Mouse (Mus musculus) limb, embryonic 12.5 days (tissue): ENCODE measurements at regions not wholly inside any gene's neighbourhood (a gene's known extent, or its start where the extent isn't known, plus 50 kb on each side); places are given as distances from the start of the nearest gene placed in this dataset.
A peak's percentile ranks its signal among the peaks of the same experiment; 100 is the strongest.

Experiments
- ATAC-seq: fragments of 200-750 bp; cut with Nextera tagmentation; 2 replicates; pipeline ENCODE4 v1.8.0; 2017; ENCODE audit warnings: low read depth, moderate TSS enrichment; ENCODE audit not compliant: insufficient number of reproducible peaks, insufficient read depth, low FRiP score, low TSS enrichment
- H3K27ac ChIP-seq: fragments of 300-500 bp; sonication (generic); 2 replicates; pipeline ENCODE4 v1.5.1; 2016; ENCODE audit warnings: mild to moderate bottlenecking, moderate library complexity
- H3K27me3 ChIP-seq: fragments of 300-500 bp; sonication (generic); 2 replicates; pipeline ENCODE4 v1.6.1; 2016; ENCODE audit warnings: mild to moderate bottlenecking, moderate library complexity
- H3K36me3 ChIP-seq: fragments of 300-500 bp; sonication (generic); 2 replicates; pipeline ENCODE4 v1.6.1; 2016; ENCODE audit warnings: mild to moderate bottlenecking, moderate library complexity
- H3K4me1 ChIP-seq: fragments of 300-500 bp; sonication (generic); replicated peaks from 2 replicates; pipeline ENCODE4 v1.6.1; 2016
- H3K4me2 ChIP-seq: fragments of 300-500 bp; sonication (generic); 2 replicates; pipeline ENCODE4 v1.6.1; 2016; ENCODE audit warnings: mild to moderate bottlenecking, moderate library complexity
- H3K4me3 ChIP-seq: fragments of 300-500 bp; sonication (generic); replicated peaks from 2 replicates; pipeline ENCODE4 v1.5.1; 2016; ENCODE audit warnings: mild to moderate bottlenecking
- H3K9ac ChIP-seq: fragments of 300-500 bp; sonication (generic); replicated peaks from 2 replicates; pipeline ENCODE4 v1.6.1; 2016; ENCODE audit warnings: mild to moderate bottlenecking, moderate library complexity
- H3K9me3 ChIP-seq: fragments of 300-500 bp; sonication (generic); 2 replicates; pipeline ENCODE4 v1.6.1; 2016; ENCODE audit warnings: mild to moderate bottlenecking, moderate library complexity
- WGBS: fragments of 180-500 bp; shearing (Covaris S2); methylation state at CpG from one replicate; pipeline ENCODE4 v1.1.7; 2016; 5-methylcytosine and 5-hydroxymethylcytosine counted together

DNA sequence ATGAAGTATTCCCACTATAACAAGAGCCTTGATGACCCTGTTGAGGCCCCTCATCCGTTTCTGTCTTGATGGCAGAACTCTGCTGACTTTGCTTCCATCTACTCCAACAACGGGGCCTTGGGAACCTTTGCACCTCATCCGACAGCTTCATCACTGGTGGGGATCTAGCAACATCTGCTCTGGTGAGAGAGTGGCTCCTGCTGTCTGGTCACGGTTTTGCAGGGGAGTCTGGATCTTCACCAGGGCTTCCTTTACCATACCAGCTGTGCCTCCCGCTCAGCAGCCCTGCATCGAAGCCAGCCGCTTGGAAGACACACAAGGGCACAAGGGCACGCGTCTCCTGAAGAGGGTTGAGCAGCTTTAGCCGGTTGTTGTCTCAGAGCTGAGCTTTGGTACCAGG lies 377.2 kb downstream of the Eipr1 start:
- ATAC-seq = no peak
- 41% methylated on average over 10 of the region's 10 CpGs for WGBS

DNA sequence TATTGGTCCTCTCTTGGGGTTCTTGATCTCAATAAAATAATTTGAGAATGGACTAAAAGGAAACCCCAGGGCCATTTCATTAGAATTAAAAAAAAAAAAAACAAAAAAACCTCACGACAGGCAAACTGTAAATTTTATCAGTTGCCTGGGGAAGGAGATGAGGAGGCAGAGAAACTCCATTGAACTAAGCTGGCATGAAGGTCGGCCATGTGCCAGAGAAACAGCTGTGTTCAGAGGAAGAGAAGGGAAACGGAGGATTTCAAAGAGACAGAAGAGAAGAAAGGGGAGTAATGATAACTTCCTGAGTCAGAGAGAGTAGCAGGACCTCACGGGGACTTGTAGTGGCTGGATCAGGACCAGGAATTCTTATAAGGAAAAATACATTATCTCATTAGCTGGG lies 377.7 kb downstream of the Eipr1 start:
- WGBS = 64% methylated on average over 4 of the region's 4 CpGs
- Histone ChIP-seq H3K4me1 (peaks cover 21% of the 10 kb centered on the region), H3K4me3 (no peak overlapping the region), H3K9me3 (no peaks in the 10 kb centered on the region), H3K27ac (no peak overlapping the region), H3K36me3 (no peaks in the 10 kb centered on the region), H3K4me2 (no peak overlapping the region), H3K27me3 (peaks cover 13% of the 10 kb centered on the region; the same call in 1 of the 2 replicates), H3K9ac (no peak overlapping the region)
- no peak for ATAC-seq

More for the DNA sequence above, 377.2 kb downstream of the Eipr1 start:
- peaks cover 13% of the 10 kb centered on the region; the same call in 1 of the 2 replicates for H3K27me3 ChIP-seq
- no peak overlapping the region for H3K4me3 ChIP-seq
- no peak overlapping the region for H3K4me2 ChIP-seq
- no peak overlapping the region for H3K27ac ChIP-seq
- H3K36me3 ChIP-seq = no peaks in the 10 kb centered on the region
- peaks cover 26% of the 10 kb centered on the region for H3K4me1 ChIP-seq
- no peak overlapping the region for H3K9ac ChIP-seq
- no peaks in the 10 kb centered on the region for H3K9me3 ChIP-seq

DNA sequence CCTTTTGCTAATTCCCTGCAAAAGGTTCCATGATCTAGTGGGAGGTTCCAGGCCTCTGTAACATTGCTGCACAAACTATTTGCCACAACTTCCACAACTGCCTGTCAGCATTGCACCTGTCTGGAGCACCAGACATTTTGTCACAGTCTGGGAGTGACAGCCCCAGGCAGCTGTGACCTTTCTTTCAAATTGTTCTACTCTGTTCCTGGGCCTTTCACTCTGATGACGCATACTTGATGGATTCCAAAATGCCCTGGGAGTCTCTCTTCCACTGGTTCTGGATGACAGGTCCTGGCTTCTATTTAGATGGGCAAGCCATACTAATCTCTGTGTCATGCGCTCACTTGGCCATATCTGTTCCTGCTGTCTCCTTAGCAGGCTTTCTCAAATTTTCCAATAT lies 382.7 kb downstream of the Eipr1 start:
- H3K9ac ChIP-seq = no peak overlapping the region
- H3K4me3 ChIP-seq = no peak overlapping the region
- WGBS = 84% methylated on average over 2 of the region's 2 CpGs
- no peaks in the 10 kb centered on the region for H3K36me3 ChIP-seq
- no peak overlapping the region for H3K4me2 ChIP-seq
- no peak for ATAC-seq
- no peak overlapping the region for H3K27ac ChIP-seq
- H3K9me3 ChIP-seq = no peaks in the 10 kb centered on the region
- H3K27me3 ChIP-seq = peaks cover 13% of the 10 kb centered on the region; the same call in 1 of the 2 replicates
- peaks cover 10% of the 10 kb centered on the region for H3K4me1 ChIP-seq

DNA sequence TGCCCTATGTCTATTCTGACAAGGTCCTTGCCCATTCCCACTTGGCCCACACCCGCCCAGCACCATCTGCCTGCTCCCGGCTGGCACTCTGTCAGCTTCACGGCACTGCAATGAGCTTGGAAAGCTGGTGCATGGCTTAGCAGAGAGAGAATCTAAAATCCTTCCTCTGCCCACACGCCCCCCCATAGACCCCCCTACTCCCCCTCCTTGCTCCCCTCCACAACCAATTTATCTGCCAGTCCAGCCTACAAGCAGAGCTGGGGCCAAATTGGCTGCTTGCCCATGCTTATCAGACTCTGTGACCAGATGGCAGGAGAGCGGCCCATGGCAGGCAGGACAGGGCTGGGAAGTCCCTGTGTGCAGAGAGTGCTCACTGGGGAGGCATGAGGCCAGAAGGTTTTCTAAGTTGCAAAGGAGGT lies 385.3 kb downstream of the Eipr1 start:
- H3K4me2 ChIP-seq = no peak overlapping the region
- no peak overlapping the region for H3K27ac ChIP-seq
- no peak for ATAC-seq
- H3K36me3 ChIP-seq = no peaks in the 10 kb centered on the region
- WGBS = 76% methylated on average over 5 of the region's 5 CpGs
- no peak overlapping the region for H3K4me3 ChIP-seq
- H3K4me1 ChIP-seq = peaks cover 10% of the 10 kb centered on the region
- no peaks in the 10 kb centered on the region for H3K9me3 ChIP-seq
- no peak overlapping the region for H3K9ac ChIP-seq
- no peaks in the 10 kb centered on the region for H3K27me3 ChIP-seq

DNA sequence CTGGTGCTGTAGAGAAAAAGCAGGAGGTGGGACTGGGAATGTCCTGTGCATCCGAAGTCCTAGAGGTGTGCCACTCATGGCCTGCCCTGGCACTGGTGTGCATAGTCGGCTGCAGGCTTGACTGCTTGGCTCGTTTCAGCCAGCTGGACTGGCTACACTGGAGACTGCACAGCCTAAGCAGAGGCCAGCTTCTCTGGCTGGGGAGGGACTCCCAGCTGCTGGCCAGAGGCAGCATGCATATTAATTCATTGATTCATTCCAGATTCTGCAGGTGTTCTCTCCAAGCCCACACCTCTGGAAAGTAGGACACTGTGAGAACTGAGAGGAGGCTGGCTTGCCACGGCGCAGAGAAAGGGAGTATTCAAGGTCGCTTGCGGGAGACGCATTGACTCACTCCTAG lies 385.9 kb downstream of the Eipr1 start:
- ATAC-seq = peak; percentile 47; the same call in 1 of the 2 replicates

DNA sequence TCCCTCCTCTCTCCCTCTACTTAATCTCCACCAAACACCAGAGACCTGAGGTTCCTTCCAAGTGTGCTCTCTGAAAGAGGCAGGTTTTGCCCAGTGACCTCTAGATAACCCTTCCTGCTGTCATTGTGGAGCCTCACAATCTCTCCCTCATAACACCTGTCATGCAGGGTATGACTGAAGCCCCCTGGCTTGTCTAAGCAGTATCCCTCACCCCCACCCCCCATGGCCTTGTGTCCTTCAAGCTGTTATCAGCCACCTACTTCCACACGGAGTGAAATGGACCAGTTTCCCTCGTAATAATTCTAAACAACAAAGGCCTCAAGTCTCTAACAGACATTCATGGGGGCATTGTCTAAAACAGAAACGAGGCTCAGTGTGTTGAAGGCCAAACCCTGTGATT lies 387.6 kb upstream of the Myt1l start:
- no peak overlapping the region for H3K9ac ChIP-seq
- H3K4me2 ChIP-seq = no peak overlapping the region
- ATAC-seq = no peak
- no peaks in the 10 kb centered on the region for H3K36me3 ChIP-seq
- WGBS = 47% methylated on average over 3 of the region's 3 CpGs
- H3K27ac ChIP-seq = no peak overlapping the region
- H3K9me3 ChIP-seq = no peaks in the 10 kb centered on the region
- H3K27me3 ChIP-seq = no peaks in the 10 kb centered on the region
- peaks cover 10% of the 10 kb centered on the region for H3K4me1 ChIP-seq
- H3K4me3 ChIP-seq = no peak overlapping the region

More for the DNA sequence above, 385.9 kb downstream of the Eipr1 start:
- Histone ChIP-seq H3K36me3 (no peaks in the 10 kb centered on the region), H3K4me1 (peaks cover 10% of the 10 kb centered on the region), H3K9me3 (no peaks in the 10 kb centered on the region), H3K4me2 (no peak overlapping the region), H3K27ac (no peak overlapping the region), H3K9ac (no peak overlapping the region), H3K27me3 (no peaks in the 10 kb centered on the region), H3K4me3 (no peak overlapping the region)
- 69% methylated on average over 8 of the region's 8 CpGs for WGBS

- no peak overlapping the region for H3K4me3 ChIP-seq
- ATAC-seq = no peak
- WGBS = 68% methylated on average over 13 of the region's 13 CpGs
- H3K27me3 ChIP-seq = no peaks in the 10 kb centered on the region
- no peaks in the 10 kb centered on the region for H3K36me3 ChIP-seq
- no peaks in the 10 kb centered on the region for H3K9me3 ChIP-seq
- peaks cover 10% of the 10 kb centered on the region for H3K4me1 ChIP-seq
- no peak overlapping the region for H3K9ac ChIP-seq
- no peak overlapping the region for H3K4me2 ChIP-seq
- H3K27ac ChIP-seq = no peak overlapping the region
These were observed 387.1 kb upstream of the Myt1l start for GRCm38 (mm10) chr12:29141132-29141531.

GRCm38 (mm10) chr12:29141855-29142254 lies 386.3 kb upstream of the Myt1l start:
- Histone ChIP-seq H3K27ac (no peak overlapping the region), H3K4me1 (peaks cover 7% of the 10 kb centered on the region), H3K9ac (no peak overlapping the region), H3K4me3 (no peak overlapping the region), H3K36me3 (no peaks in the 10 kb centered on the region), H3K9me3 (no peaks in the 10 kb centered on the region), H3K4me2 (no peak overlapping the region), H3K27me3 (no peaks in the 10 kb centered on the region)
- 81% methylated on average over 8 of the region's 8 CpGs for WGBS
- no peak for ATAC-seq

DNA sequence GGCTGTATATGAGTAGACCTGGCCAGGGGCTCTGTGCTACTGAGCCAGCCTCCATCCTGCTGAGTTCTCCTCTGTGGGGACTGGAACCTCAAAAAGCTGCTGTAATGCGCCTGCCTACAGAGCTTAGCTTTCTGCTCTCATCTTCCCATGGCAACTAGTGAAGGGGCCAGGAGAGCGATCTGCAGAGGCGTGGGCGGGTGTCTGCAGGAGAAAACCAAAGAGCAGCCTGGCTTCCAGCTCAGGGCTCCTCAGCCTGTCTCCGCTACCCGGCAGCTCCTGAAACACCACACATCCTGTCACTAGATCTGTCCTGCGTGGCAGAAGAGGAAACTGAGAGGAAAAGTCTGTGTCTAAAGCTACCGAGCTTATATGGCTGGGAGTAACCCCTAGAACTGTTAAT lies 384.9 kb upstream of the Myt1l start:
- WGBS = 65% methylated on average over 8 of the region's 8 CpGs

DNA sequence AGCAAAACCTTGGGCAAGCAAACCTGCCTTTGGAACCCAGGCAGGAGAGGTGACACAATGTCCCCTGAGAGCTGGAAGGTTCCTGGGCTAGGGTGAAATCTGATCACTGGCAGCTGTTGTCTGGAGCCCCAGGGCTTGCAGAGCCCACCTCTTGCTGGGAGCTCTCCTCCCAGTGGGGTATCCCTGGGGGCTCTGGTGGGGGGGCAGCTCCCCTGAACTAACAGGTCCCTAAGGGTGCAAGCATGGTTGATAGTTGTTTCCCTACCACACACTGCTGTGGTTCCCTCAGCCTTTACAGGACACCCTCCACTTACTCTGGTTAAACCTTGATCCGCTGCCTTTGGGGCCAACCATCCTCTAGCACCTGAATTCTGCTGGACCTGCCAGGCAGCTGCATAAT lies 367.3 kb upstream of the Myt1l start:
- Histone ChIP-seq H3K9ac (no peak overlapping the region), H3K9me3 (no peaks in the 10 kb centered on the region), H3K36me3 (no peaks in the 10 kb centered on the region), H3K4me1 (peaks cover 4% of the 10 kb centered on the region; the same call in 1 of the 2 replicates), H3K27me3 (no peaks in the 10 kb centered on the region), H3K4me2 (no peak overlapping the region), H3K4me3 (no peak overlapping the region), H3K27ac (no peak overlapping the region)
- 61% methylated on average over 1 of the region's 1 CpGs for WGBS
- no peak for ATAC-seq

More for the DNA sequence above, 384.9 kb upstream of the Myt1l start:
- Histone ChIP-seq H3K4me1 (no peaks in the 10 kb centered on the region), H3K27me3 (no peaks in the 10 kb centered on the region), H3K4me2 (no peak overlapping the region), H3K9ac (no peak overlapping the region), H3K4me3 (no peak overlapping the region), H3K36me3 (no peaks in the 10 kb centered on the region), H3K27ac (no peak overlapping the region), H3K9me3 (no peaks in the 10 kb centered on the region)
- ATAC-seq = no peak

GRCm38 (mm10) chr12:29161546-29161945 lies 366.6 kb upstream of the Myt1l start:
- Histone ChIP-seq H3K27ac (no peak overlapping the region), H3K4me3 (no peak overlapping the region), H3K9me3 (no peaks in the 10 kb centered on the region), H3K4me2 (no peak overlapping the region), H3K36me3 (no peaks in the 10 kb centered on the region), H3K4me1 (peaks cover 4% of the 10 kb centered on the region; the same call in 1 of the 2 replicates), H3K9ac (no peak overlapping the region), H3K27me3 (no peaks in the 10 kb centered on the region)
- 14% methylated on average over 2 of the region's 2 CpGs for WGBS
- ATAC-seq = no peak

DNA sequence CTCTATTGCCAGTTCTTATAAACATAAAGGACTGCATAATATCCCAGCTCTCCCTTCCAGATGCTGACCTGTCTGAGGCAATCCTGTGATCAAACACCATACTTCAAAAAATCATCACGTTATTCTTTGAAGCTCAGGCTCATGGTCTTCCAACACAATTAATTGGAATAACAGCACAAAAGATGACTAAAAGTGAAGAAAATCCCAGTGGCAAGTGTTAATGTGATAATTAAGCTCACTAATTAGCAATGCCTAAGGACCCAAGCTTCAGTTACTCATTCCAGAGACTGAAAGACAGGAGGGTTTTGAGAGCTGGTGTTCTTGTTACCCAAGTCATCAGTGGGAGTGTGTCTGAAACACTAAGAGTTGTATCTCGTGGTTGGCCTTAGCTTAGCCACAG lies 363.5 kb upstream of the Myt1l start:
- Histone ChIP-seq H3K36me3 (no peaks in the 10 kb centered on the region), H3K9me3 (no peaks in the 10 kb centered on the region), H3K4me1 (peaks cover 4% of the 10 kb centered on the region; the same call in 1 of the 2 replicates), H3K4me2 (no peak overlapping the region), H3K27me3 (no peaks in the 10 kb centered on the region), H3K27ac (no peak overlapping the region), H3K9ac (no peak overlapping the region), H3K4me3 (no peak overlapping the region)
- no peak for ATAC-seq
- 79% methylated on average over 2 of the region's 2 CpGs for WGBS
